Mouse (Mus musculus) hindbrain, embryonic 11.5 days (tissue): ENCODE data around the gene Asb16. TPM values are rescaled to one million over a fixed set of nuclear protein-coding genes. Genes with fewer than 3 reads are reported as not detected.

Source experiments
- ATAC-seq: fragments of 200-750 bp; cut with Nextera tagmentation; 2 replicates; pipeline ENCODE4 v1.8.0; 2017; ENCODE audit warnings: mild to moderate bottlenecking, moderate TSS enrichment, moderate library complexity; ENCODE audit not compliant: low FRiP score
- DNase-seq: peaks from one replicate; pipeline ENCODE4 v3.0.0-alpha.2; 2015; ENCODE audit warnings: low spot score
- H3K27ac ChIP-seq: fragments of 300-500 bp; sonication (generic); 2 replicates; pipeline ENCODE4 v1.5.1; 2014; ENCODE audit warnings: mild to moderate bottlenecking, low read depth, low read length
- H3K27me3 ChIP-seq: fragments of 300-500 bp; sonication (generic); 2 replicates; pipeline ENCODE4 v1.6.1; 2014; ENCODE audit warnings: mild to moderate bottlenecking, low read length, moderate library complexity, mixed read lengths; ENCODE audit not compliant: control insufficient read depth, insufficient read depth
- H3K36me3 ChIP-seq: fragments of 300-500 bp; sonication (generic); 2 replicates; pipeline ENCODE4 v1.6.1; 2014; ENCODE audit warnings: mild to moderate bottlenecking, low read length, moderate library complexity, mixed read lengths; ENCODE audit not compliant: control insufficient read depth, insufficient read depth
- H3K4me1 ChIP-seq: fragments of 300-500 bp; sonication (generic); replicated peaks from 2 replicates; pipeline ENCODE4 v1.6.1; 2014; ENCODE audit warnings: low read length, mixed read lengths; ENCODE audit not compliant: control insufficient read depth, insufficient read depth
- H3K4me2 ChIP-seq: fragments of 300-500 bp; sonication (generic); replicated peaks from 2 replicates; pipeline ENCODE4 v1.6.1; 2014; ENCODE audit warnings: mild to moderate bottlenecking, low read depth, low read length
- H3K4me3 ChIP-seq: fragments of 300-500 bp; sonication (generic); 2 replicates; pipeline ENCODE4 v1.5.1; 2014; ENCODE audit warnings: low read depth, low read length
- H3K9ac ChIP-seq: fragments of 300-500 bp; sonication (generic); 2 replicates; pipeline ENCODE4 v1.6.1; 2014; ENCODE audit warnings: low read depth, low read length
- H3K9me3 ChIP-seq: fragments of 300-500 bp; sonication (generic); 2 replicates; pipeline ENCODE4 v1.6.1; 2016; ENCODE audit warnings: low read length; ENCODE audit not compliant: control insufficient read depth
- WGBS: fragments of 180-500 bp; shearing (Covaris S2); extraction: QIAGEN DNeasy Blood & Tissue Kit; methylation state at CpG from one replicate; pipeline ENCODE4 v1.1.7; 2014; 5-methylcytosine and 5-hydroxymethylcytosine counted together
- polyA plus RNA-seq: library from polyadenylated mRNA; unstranded; fragments of >200 nt; fragmentation: Nextera tagmentation; extraction: Ambion mirVana; gene quantifications from 2 replicates; pipeline ENCODE4 v1.2.1, GENCODE M21; 2014

Gene Asb16
- 0.06 and 0.08 TPM in 2 replicates for polyA plus RNA-seq

- WGBS = 85% methylated on average over 12 of the region's 12 CpGs
- ATAC-seq = no peak
These were observed at the start of gene Asb16 for GRCm38 (mm10) chr11:102268520-102269244. Gene Asb16, plus strand, starts transcription at chr11:102268743.

GRCm38 (mm10) chr11:102218783-102219182, 49.8 kb upstream of the Asb16 start:
- peak overlapping the region; percentile 27 for H3K4me2 ChIP-seq
- peak overlapping the region; percentile 75 for H3K27ac ChIP-seq
- H3K36me3 ChIP-seq = no peaks in the 10 kb centered on the region; the same call in 1 of the 2 replicates
- H3K9ac ChIP-seq = peak overlapping the region; percentile 33; the same call in 1 of the 2 replicates
- H3K9me3 ChIP-seq = no peaks in the 10 kb centered on the region
- DNase-seq (peak; percentile 71), ATAC-seq (peak; percentile 69)
- H3K27me3 ChIP-seq = no peaks in the 10 kb centered on the region
- H3K4me3 ChIP-seq = peak overlapping the region; percentile 22
- 0% methylated on average over 9 of the region's 10 CpGs for WGBS
- H3K4me1 ChIP-seq = peaks cover 26% of the 10 kb centered on the region

More at GRCm38 (mm10) chr11:102268520-102269244, at the start of gene Asb16:
- Histone ChIP-seq H3K9ac (no peak within 1 kb of the TSS), H3K36me3 (no peaks in the 10 kb centered on the region), H3K4me3 (no peak within 1 kb of the TSS), H3K27me3 (no peaks in the 10 kb centered on the region), H3K4me2 (no peak within 1 kb of the TSS), H3K27ac (no peak within 1 kb of the TSS), H3K9me3 (no peaks in the 10 kb centered on the region), H3K4me1 (no peaks in the 10 kb centered on the region)
- DNase-seq = no peak

- peak overlapping the region; percentile 75 for H3K27ac ChIP-seq
- H3K4me3 ChIP-seq = peak overlapping the region; percentile 22; the same call in 1 of the 2 replicates
- WGBS = 73% methylated on average over 14 of the region's 14 CpGs
- peak overlapping the region; percentile 27 for H3K4me2 ChIP-seq
- no peaks in the 10 kb centered on the region for H3K27me3 ChIP-seq
- H3K36me3 ChIP-seq = no peaks in the 10 kb centered on the region; the same call in 1 of the 2 replicates
- ATAC-seq = peak; percentile 26; the same call in 1 of the 2 replicates
- no peak overlapping the region for H3K9ac ChIP-seq
- no peak for DNase-seq
- H3K9me3 ChIP-seq = no peaks in the 10 kb centered on the region
- H3K4me1 ChIP-seq = peaks cover 26% of the 10 kb centered on the region
These were observed 49.1 kb upstream of the Asb16 start for GRCm38 (mm10) chr11:102219247-102219993.

GRCm38 (mm10) chr11:102219994-102220346, 48.6 kb upstream of the Asb16 start:
- no peak overlapping the region for H3K27ac ChIP-seq
- H3K4me2 ChIP-seq = no peak overlapping the region
- no peaks in the 10 kb centered on the region for H3K9me3 ChIP-seq
- DNase-seq (no peak), ATAC-seq (no peak)
- peaks cover 28% of the 10 kb centered on the region for H3K4me1 ChIP-seq
- no peak overlapping the region for H3K4me3 ChIP-seq
- WGBS = 87% methylated on average over 4 of the region's 4 CpGs
- H3K36me3 ChIP-seq = no peaks in the 10 kb centered on the region; the same call in 1 of the 2 replicates
- no peak overlapping the region for H3K9ac ChIP-seq
- no peaks in the 10 kb centered on the region for H3K27me3 ChIP-seq

GRCm38 (mm10) chr11:102220451-102220850, 48.1 kb upstream of the Asb16 start:
- Histone ChIP-seq H3K4me3 (no peak overlapping the region), H3K9me3 (no peaks in the 10 kb centered on the region), H3K36me3 (no peaks in the 10 kb centered on the region; the same call in 1 of the 2 replicates), H3K27me3 (no peaks in the 10 kb centered on the region), H3K27ac (no peak overlapping the region), H3K4me2 (no peak overlapping the region), H3K4me1 (peaks cover 32% of the 10 kb centered on the region), H3K9ac (no peak overlapping the region)
- no peak for ATAC-seq
- WGBS = 62% methylated on average over 6 of the region's 6 CpGs
- no peak for DNase-seq

GRCm38 (mm10) chr11:102221243-102221953, 47.1 kb upstream of the Asb16 start:
- 87% methylated on average over 8 of the region's 8 CpGs for WGBS
- ATAC-seq = no peak

GRCm38 (mm10) chr11:102221954-102222351, 46.6 kb upstream of the Asb16 start:
- peaks cover 41% of the 10 kb centered on the region for H3K4me1 ChIP-seq
- no peak overlapping the region for H3K4me3 ChIP-seq
- H3K4me2 ChIP-seq = no peak overlapping the region
- H3K36me3 ChIP-seq = no peaks in the 10 kb centered on the region; the same call in 1 of the 2 replicates
- ATAC-seq = no peak
- 75% methylated on average over 8 of the region's 8 CpGs for WGBS
- DNase-seq = no peak
- H3K9ac ChIP-seq = no peak overlapping the region
- H3K27ac ChIP-seq = no peak overlapping the region
- no peaks in the 10 kb centered on the region for H3K27me3 ChIP-seq
- no peaks in the 10 kb centered on the region for H3K9me3 ChIP-seq

More at GRCm38 (mm10) chr11:102221243-102221953, 47.1 kb upstream of the Asb16 start:
- H3K27ac ChIP-seq = no peak overlapping the region
- no peaks in the 10 kb centered on the region; the same call in 1 of the 2 replicates for H3K36me3 ChIP-seq
- H3K27me3 ChIP-seq = no peaks in the 10 kb centered on the region
- no peak for DNase-seq
- H3K4me3 ChIP-seq = no peak overlapping the region
- peaks cover 37% of the 10 kb centered on the region for H3K4me1 ChIP-seq
- no peak overlapping the region for H3K9ac ChIP-seq
- H3K4me2 ChIP-seq = no peak overlapping the region
- no peaks in the 10 kb centered on the region for H3K9me3 ChIP-seq

GRCm38 (mm10) chr11:102223166-102223565, 45.4 kb upstream of the Asb16 start:
- ATAC-seq (no peak), DNase-seq (peak; percentile 80)
- Histone ChIP-seq H3K9me3 (no peaks in the 10 kb centered on the region), H3K4me1 (peaks cover 40% of the 10 kb centered on the region), H3K4me3 (no peak overlapping the region), H3K36me3 (no peaks in the 10 kb centered on the region; the same call in 1 of the 2 replicates), H3K9ac (no peak overlapping the region), H3K27me3 (no peaks in the 10 kb centered on the region), H3K27ac (0 out of 2 replicates have a peak overlapping the region, but pooled peaks have one; percentile 20), H3K4me2 (no peak overlapping the region)
- 43% methylated on average over 6 of the region's 6 CpGs for WGBS
